Mouse (Mus musculus): ENCODE data around the gene Siah3.

DNA sequence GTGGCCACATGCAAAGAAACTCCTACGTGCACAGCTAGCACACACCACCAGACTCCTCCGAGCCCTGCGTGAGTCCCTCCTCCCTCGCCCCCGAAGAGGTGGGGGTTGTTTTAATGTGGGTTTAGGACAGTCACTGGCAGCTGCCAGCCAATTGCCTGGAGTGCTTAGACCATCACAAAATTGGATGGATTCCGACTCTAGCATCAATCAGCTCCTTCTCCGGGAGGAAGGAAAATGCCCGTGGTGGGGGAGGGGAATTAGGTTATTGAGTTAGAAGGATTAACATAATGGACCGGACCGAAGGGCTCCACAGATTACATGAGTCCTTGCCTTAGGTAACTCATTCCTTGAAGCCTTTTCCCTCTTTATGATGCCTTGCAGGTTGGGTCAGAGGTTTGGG is 22.9 kb upstream of the Siah3 start:
- TF ChIP-seq CTCF (IDR thresholded peaks at IDR 0.05; ENCODE audit: borderline replicate concordance, extremely low read depth, insufficient read depth, insufficient read length) (no peak), POLR2A (IDR thresholded peaks at IDR 0.05; ENCODE audit: borderline replicate concordance, extremely low read depth, insufficient read depth, insufficient read length, poor library complexity, severe bottlenecking) (no peak)

Measured in brain, embryonic 14.5 days (tissue).